Comparison of ENCODE assay signal across 9 mouse cellular contexts in the genomic region with DNA sequence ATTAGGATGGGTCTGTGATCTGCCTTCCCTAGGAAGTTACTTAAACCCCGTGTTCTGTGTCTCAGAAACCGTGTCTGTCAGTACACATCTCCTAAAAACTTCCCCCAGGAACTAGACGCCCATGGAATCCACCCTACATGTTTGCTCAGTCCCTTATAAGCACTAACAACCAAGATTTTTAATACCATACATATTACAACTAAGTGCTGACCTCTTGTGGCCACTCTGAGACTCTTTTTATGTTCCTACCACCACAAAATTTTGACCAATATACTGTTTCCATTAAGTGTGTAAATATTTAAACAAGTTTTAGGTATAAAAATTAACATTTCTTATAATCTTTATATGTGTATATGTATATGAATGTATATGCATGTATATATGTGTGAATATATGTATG.
DNase-seq lines count a peak whose midpoint lies in the region; ATAC-seq and TF ChIP-seq lines count a peak whose summit lies in the region.
"Had no signal": no experiment of that assay in that cellular context is flagged by ENCODE, and none has a peak within 500 bp of the region (broad histone marks: within the 10 kb centered on the region; RNA-seq: fewer than 3 reads in every experiment).

No protein-coding gene starts in this region.

- DNase-seq in gastrocnemius, adult 2 months: no peak
- no peak for DNase-seq in gastrocnemius, postnatal 10 days
- DNase-seq in liver, embryonic 14.5 days (ENCODE audit: low read depth in 3 of 3, low spot score in 3 of 3): no peak
- DNase-seq in liver, embryonic 11.5 days (ENCODE audit: low spot score): no peak
- DNase-seq in NIH3T3 (ENCODE audit: low read depth): peak; percentile 87
- peak; percentile 58 for DNase-seq in lung, postnatal 36 days
- no peak for DNase-seq in thymus, adult 2 months
- DNase-seq in Muller cell, postnatal 12 days (ENCODE audit: inconsistent ontology term): no peak

- H3K9ac ChIP-seq in liver, embryonic 14.5 days (replicated peaks): no peak overlapping the region
- H3K9ac ChIP-seq in liver, embryonic 11.5 days (ENCODE audit: low read depth, low read length): no peak overlapping the region
- H3K9ac ChIP-seq: limb, embryonic 12.5 days had no signal

- intact Hi-C loops in gastrocnemius, adult 2 months (cut with DNase I): loop anchor here (2.0 kb wide), 1 partner anchor 320 kb away; no protein-coding TSS in a partner anchor

- ATAC-seq in liver, embryonic 14.5 days (ENCODE audit: insufficient read depth): no peak
- ATAC-seq in liver, embryonic 11.5 days (replicated peaks; ENCODE audit: low FRiP score): no peak

- TF ChIP-seq CTCF in gastrocnemius, adult 2 months (IDR thresholded peaks at IDR 0.05): peak; percentile 70
- TF ChIP-seq CTCF in liver, embryonic 14.5 days (IDR thresholded peaks at IDR 0.05; ENCODE audit: low read depth): peak; percentile 32; the same call in 1 of the 2 replicates
- TF ChIP-seq CTCF in thymus, adult 2 months (IDR thresholded peaks at IDR 0.05; ENCODE audit: borderline replicate concordance, control insufficient read depth, extremely low read depth, insufficient read depth, low read length, poor library complexity): no peak

- no peaks in the 10 kb centered on the region for H3K9me3 ChIP-seq in liver, embryonic 14.5 days (ENCODE audit: control insufficient read depth, low read length)
- H3K9me3 ChIP-seq in liver, embryonic 11.5 days (ENCODE audit: control insufficient read depth, low read length): no peaks in the 10 kb centered on the region

- WGBS in liver, embryonic 14.5 days (ENCODE audit: insufficient replicate concordance): 6% methylated on average over 3 of the region's 3 CpGs
- WGBS in liver, embryonic 11.5 days: 4% methylated on average over 3 of the region's 3 CpGs
- WGBS in thymus, adult 2 months: 8% methylated on average over 3 of the region's 3 CpGs

- no peaks in the 10 kb centered on the region for H3K27me3 ChIP-seq in liver, embryonic 14.5 days (ENCODE audit: control insufficient read depth, insufficient read depth, low read length)
- peaks cover 2% of the 10 kb centered on the region; the same call in 1 of the 2 replicates for H3K27me3 ChIP-seq in liver, embryonic 11.5 days (replicated peaks; ENCODE audit: control insufficient read depth, insufficient read depth, low read length)
- H3K27me3 ChIP-seq in thymus, adult 2 months (ENCODE audit: control insufficient read depth, insufficient read depth, low read length): no peaks in the 10 kb centered on the region

- H3K4me2 ChIP-seq in liver, embryonic 14.5 days (ENCODE audit: low read depth): no peak overlapping the region
- no peak overlapping the region for H3K4me2 ChIP-seq in liver, embryonic 11.5 days
- H3K4me2 ChIP-seq: limb, embryonic 12.5 days had no signal

- H3K4me3 ChIP-seq in gastrocnemius, adult 2 months: no peak overlapping the region
- H3K4me3 ChIP-seq in liver, embryonic 14.5 days (ENCODE audit: insufficient read depth in 1 of 2, low read depth in 2 of 2, low read length in 2 of 2): no peak overlapping the region
- no peak overlapping the region for H3K4me3 ChIP-seq in liver, embryonic 11.5 days (ENCODE audit: low read depth, low read length)
- H3K4me3 ChIP-seq in thymus, adult 2 months (ENCODE audit: control insufficient read depth, insufficient read depth, low read length): no peak overlapping the region
- H3K4me3 ChIP-seq: limb, embryonic 12.5 days had no signal

- TF ChIP-seq EP300 in liver, embryonic 14.5 days (IDR thresholded peaks at IDR 0.05; ENCODE audit: low read depth): no peak

- no peak overlapping the region for H3K27ac ChIP-seq in gastrocnemius, adult 2 months
- H3K27ac ChIP-seq in liver, embryonic 14.5 days: no peak overlapping the region
- no peak overlapping the region for H3K27ac ChIP-seq in liver, embryonic 11.5 days (ENCODE audit: low read depth, low read length)
- no peak overlapping the region for H3K27ac ChIP-seq in thymus, adult 2 months (ENCODE audit: control insufficient read depth, insufficient read depth, low read length)
- H3K27ac ChIP-seq: limb, embryonic 12.5 days had no signal

- H3K36me3 ChIP-seq in liver, embryonic 14.5 days (replicated peaks; ENCODE audit: control insufficient read depth, insufficient read depth, low read depth): no peaks in the 10 kb centered on the region
- no peaks in the 10 kb centered on the region for H3K36me3 ChIP-seq in liver, embryonic 11.5 days (ENCODE audit: control insufficient read depth, insufficient read depth, low read length)
- no peaks in the 10 kb centered on the region for H3K36me3 ChIP-seq in thymus, adult 2 months (ENCODE audit: control insufficient read depth, insufficient read depth, low read length)
- H3K36me3 ChIP-seq: limb, embryonic 12.5 days had no signal

- TF ChIP-seq POLR2A in thymus, adult 2 months (IDR thresholded peaks at IDR 0.05; ENCODE audit: control insufficient read depth, extremely low read depth, insufficient read depth, low read length, poor library complexity): no peak

- H3K4me1 ChIP-seq in liver, embryonic 14.5 days (replicated peaks; ENCODE audit: control insufficient read depth in 2 of 2, insufficient read depth in 2 of 2, low read length in 1 of 2): no peaks in the 10 kb centered on the region
- no peaks in the 10 kb centered on the region for H3K4me1 ChIP-seq in liver, embryonic 11.5 days (replicated peaks; ENCODE audit: control insufficient read depth, insufficient read depth, low read length)
- H3K4me1 ChIP-seq in thymus, adult 2 months (replicated peaks; ENCODE audit: control insufficient read depth, insufficient read depth, low read length): peaks cover 5% of the 10 kb centered on the region; the same call in 1 of the 2 replicates

Comparison
In these comparisons a context has a peak if more than half of its experiments do, and no peak if none do; other contexts are left out.
1. DNase-seq: peak in NIH3T3 (single experiment) and lung, postnatal 36 days (single experiment); none in gastrocnemius, adult 2 months (single experiment), gastrocnemius, postnatal 10 days (single experiment), liver, embryonic 14.5 days (0 of 3), liver, embryonic 11.5 days (single experiment), thymus, adult 2 months (single experiment) and Muller cell, postnatal 12 days (single experiment).